10 mouse cellular contexts compared by ENCODE assay signal in the genomic region with DNA sequence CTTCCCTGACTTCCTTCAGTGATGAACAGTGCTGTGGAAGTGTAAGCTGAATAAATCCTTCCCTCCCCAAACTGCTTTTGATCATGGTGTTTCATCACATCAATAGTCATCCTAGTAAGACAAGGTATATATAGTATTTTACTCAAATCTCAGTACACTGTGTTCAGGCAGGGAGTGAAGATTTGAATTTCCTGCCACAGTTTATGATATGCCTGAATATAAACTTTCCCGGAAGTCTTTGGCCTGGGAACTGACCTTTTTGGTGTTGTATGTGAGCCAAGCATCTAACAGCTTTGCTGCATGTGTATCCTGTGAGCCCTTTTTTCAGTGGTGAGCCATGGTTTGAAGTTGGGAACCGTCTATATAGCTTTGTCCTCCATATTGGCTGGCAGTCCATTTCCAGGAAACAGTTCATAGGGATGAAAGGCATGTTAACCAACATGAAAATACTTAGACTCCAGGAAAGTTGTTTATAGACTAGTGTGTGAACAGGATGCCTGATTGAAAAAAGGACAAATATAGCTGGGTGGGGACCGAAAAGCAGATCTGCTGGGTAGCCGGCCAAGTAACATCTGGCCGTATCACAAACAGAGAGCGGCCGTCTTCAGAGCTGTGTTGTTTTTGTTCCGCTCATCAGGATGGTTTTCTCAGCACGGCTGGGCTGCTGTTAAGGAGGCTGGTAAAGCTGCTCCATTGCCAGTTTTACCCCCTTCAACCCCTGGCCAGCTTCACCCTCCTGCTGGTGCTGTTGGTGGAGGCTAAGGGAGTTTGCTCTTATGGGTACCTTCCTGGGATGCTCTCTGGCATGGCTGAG.
DNase-seq lines count a peak whose midpoint lies in the region; ATAC-seq and TF ChIP-seq lines count a peak whose summit lies in the region.
"Had no signal": no experiment of that assay in that cellular context is flagged by ENCODE, and none has a peak within 500 bp of the region (broad histone marks: within the 10 kb centered on the region; RNA-seq: fewer than 3 reads in every experiment).

No protein-coding gene starts in this region.

- no peak overlapping the region for H3K4me3 ChIP-seq in forebrain, embryonic 10.5 days
- H3K4me3 ChIP-seq in forebrain, embryonic 14.5 days (ENCODE audit: low read depth, low read length): no peak overlapping the region
- no peak overlapping the region for H3K4me3 ChIP-seq in limb, embryonic 14.5 days (replicated peaks; ENCODE audit: low read length)

- 69% methylated on average over 9 of the region's 9 CpGs for WGBS in forebrain, embryonic 10.5 days
- WGBS in forebrain, embryonic 14.5 days: 91% methylated on average over 9 of the region's 9 CpGs
- 53% methylated on average over 9 of the region's 9 CpGs for WGBS in limb, embryonic 14.5 days

- H3K4me1 ChIP-seq in forebrain, embryonic 10.5 days: peaks cover 22% of the 10 kb centered on the region
- 0 out of 2 replicates have a peak, but pooled peaks cover 3% of the 10 kb centered on the region for H3K4me1 ChIP-seq in forebrain, embryonic 14.5 days (ENCODE audit: control insufficient read depth, insufficient read depth, low read length)
- H3K4me1 ChIP-seq in limb, embryonic 14.5 days (ENCODE audit: control insufficient read depth, insufficient read depth, low read length): peaks cover 12% of the 10 kb centered on the region

- H3K4me2 ChIP-seq in forebrain, embryonic 14.5 days (ENCODE audit: low read length): no peak overlapping the region
- H3K4me2 ChIP-seq in limb, embryonic 14.5 days (replicated peaks; ENCODE audit: low read depth, low read length, severe bottlenecking): no peak overlapping the region

- H3K9ac ChIP-seq in forebrain, embryonic 14.5 days (ENCODE audit: low read length): no peak overlapping the region
- H3K9ac ChIP-seq in limb, embryonic 14.5 days (ENCODE audit: low read depth, low read length, severe bottlenecking): peak overlapping the region; percentile 18; the same call in 1 of the 2 replicates

- no peak for ATAC-seq in forebrain, embryonic 14.5 days
- no peak for ATAC-seq in limb, embryonic 14.5 days (ENCODE audit: low FRiP score, low read depth)

- 0 out of 2 replicates have a peak overlapping the region, but pooled peaks have one; percentile 6 for H3K27ac ChIP-seq in forebrain, embryonic 10.5 days
- H3K27ac ChIP-seq in forebrain, embryonic 14.5 days (ENCODE audit: low read depth, low read length): no peak overlapping the region
- H3K27ac ChIP-seq in limb, embryonic 14.5 days (replicated peaks; ENCODE audit: low read depth, low read length): peak overlapping the region; percentile 50; the same call in 1 of the 2 replicates
- H3K27ac ChIP-seq: macrophage had no signal

- H3K27me3 ChIP-seq in forebrain, embryonic 10.5 days (ENCODE audit: poor library complexity, severe bottlenecking): no peaks in the 10 kb centered on the region
- H3K27me3 ChIP-seq in forebrain, embryonic 14.5 days (replicated peaks; ENCODE audit: control insufficient read depth, insufficient read depth, low read length): no peaks in the 10 kb centered on the region
- no peaks in the 10 kb centered on the region for H3K27me3 ChIP-seq in limb, embryonic 14.5 days (ENCODE audit: control insufficient read depth, insufficient read depth, low read length)

- H3K36me3 ChIP-seq in forebrain, embryonic 10.5 days (replicated peaks): 0 out of 2 replicates have a peak, but pooled peaks cover 4% of the 10 kb centered on the region
- H3K36me3 ChIP-seq in forebrain, embryonic 14.5 days (ENCODE audit: control insufficient read depth, insufficient read depth, low read length): no peaks in the 10 kb centered on the region
- no peaks in the 10 kb centered on the region for H3K36me3 ChIP-seq in limb, embryonic 14.5 days (ENCODE audit: control insufficient read depth, insufficient read depth, low read length)

- DNase-seq in forebrain, embryonic 10.5 days (ENCODE audit: extremely low spot score, low spot score): no peak
- no peak for DNase-seq in forebrain, embryonic 14.5 days (ENCODE audit: low spot score)
- peak; percentile 13 for DNase-seq in urinary bladder, postnatal 25 days (ENCODE audit: low spot score)
- DNase-seq in urinary bladder, postnatal 4 days (ENCODE audit: low spot score in 2 of 2): no peak
- no peak for DNase-seq in limb, embryonic 14.5 days (ENCODE audit: low spot score)
- no peak for DNase-seq in frontal cortex, postnatal 36 days (ENCODE audit: low spot score in 2 of 2)
- no peak for DNase-seq in ovary, adult 18-20 months (ENCODE audit: low spot score)
- DNase-seq in left cerebral cortex, adult 11 months (ENCODE audit: low spot score): no peak
- DNase-seq: cerebellum, adult 9-10 months had no signal

- H3K9me3 ChIP-seq in forebrain, embryonic 10.5 days: no peaks in the 10 kb centered on the region
- H3K9me3 ChIP-seq in forebrain, embryonic 14.5 days (replicated peaks; ENCODE audit: control insufficient read depth, low read length): no peaks in the 10 kb centered on the region
- no peaks in the 10 kb centered on the region for H3K9me3 ChIP-seq in limb, embryonic 14.5 days (ENCODE audit: control insufficient read depth, low read length)

- TF ChIP-seq POLR2A in limb, embryonic 14.5 days (IDR thresholded peaks at IDR 0.05; ENCODE audit: borderline replicate concordance, extremely low read depth, insufficient read depth, insufficient read length): no peak
